Mouse (Mus musculus): ENCODE results near the gene Samd4b.

GRCm38 (mm10) chr7:28418096-28418670, 179.8 kb downstream of the Samd4b start:
- no peak for TF ChIP-seq CTCF (IDR thresholded peaks at IDR 0.05; ENCODE audit: low read depth)
- TF ChIP-seq EP300 (IDR thresholded peaks at IDR 0.05; ENCODE audit: low read depth): no peak

Data from heart, postnatal 0 days (tissue).